Mouse (Mus musculus) lung, postnatal 0 days (tissue): Measurements from ENCODE around the gene Ablim2.

Source experiments
- CTCF ChIP-seq: IDR thresholded peaks from 2 replicates; pipeline ENCODE4 v1.5.1; 2016; ENCODE audit warnings: antibody characterized with exemption, mild to moderate bottlenecking
- EP300 ChIP-seq: IDR thresholded peaks from 2 replicates; pipeline ENCODE4 v1.6.1; 2016; ENCODE audit warnings: antibody characterized with exemption, mild to moderate bottlenecking, control low read depth

- no peak for TF ChIP-seq CTCF
- no peak for TF ChIP-seq EP300
Observed at GRCm38 (mm10) chr5:35788719-35789118, 31.0 kb downstream of the Ablim2 start.
